Mouse (Mus musculus) T-cell, adult 2 months (primary cell): ENCODE results near the gene Olfr5.
"Not testable (repeated sequence)": the region's sequence is repeated elsewhere in the genome, so short reads cannot be mapped to it uniquely, and the experiment has no call there.

Source experiments
- DNase-seq: peaks from one replicate; pipeline ENCODE4 v3.0.0; 2022; ENCODE audit warnings: low spot score

Gene Olfr5

GRCm38 (mm10) chr7:6486841-6487240 is at the start of gene Olfr5:
Olfr5 (minus strand) TSS chr7:6486941.
- no peak for DNase-seq

- no peak for DNase-seq
These were observed 39.4 kb upstream of the Olfr5 start for GRCm38 (mm10) chr7:6526141-6526540.

- no peak for DNase-seq
These were observed 38.3 kb upstream of the Olfr5 start for GRCm38 (mm10) chr7:6525001-6525400.

- no peak for DNase-seq
These were observed 36.1 kb upstream of the Olfr5 start, which contains the start of gene Olfr1349 for GRCm38 (mm10) chr7:6522850-6523249. Olfr1349 (minus strand) TSS chr7:6522950.

- no peak for DNase-seq
These were observed 34.9 kb upstream of the Olfr5 start for GRCm38 (mm10) chr7:6521666-6522065.

GRCm38 (mm10) chr7:6508648-6509047 is 21.9 kb upstream of the Olfr5 start, which contains the start of gene Olfr1348:
Olfr1348 (minus strand) TSS chr7:6508748.
- DNase-seq, result no peak

- DNase-seq, result no peak
These were observed 12.9 kb upstream of the Olfr5 start, which contains the start of gene Olfr1347 for GRCm38 (mm10) chr7:6499655-6500054. Olfr1347 (minus strand) TSS chr7:6499755.

GRCm38 (mm10) chr7:6477633-6478032 is 9.1 kb downstream of the Olfr5 start:
- DNase-seq, result not testable (repeated sequence)

- DNase-seq, result no peak
These were observed 19.8 kb downstream of the Olfr5 start, which contains the start of gene Olfr1346 for GRCm38 (mm10) chr7:6466951-6467350. Olfr1346 (plus strand) TSS chr7:6467101.

GRCm38 (mm10) chr7:6456399-6456798 is 30.3 kb downstream of the Olfr5 start:
- DNase-seq, result no peak

GRCm38 (mm10) chr7:6455868-6456267 is 30.9 kb downstream of the Olfr5 start, which contains the start of gene Olfr1336:
Olfr1336 (plus strand) TSS chr7:6456168.
- DNase-seq, result no peak

GRCm38 (mm10) chr7:6447771-6448170 is 39.0 kb downstream of the Olfr5 start:
- no peak for DNase-seq

- no peak for DNase-seq
These were observed 45.6 kb downstream of the Olfr5 start for GRCm38 (mm10) chr7:6441173-6441572.

GRCm38 (mm10) chr7:6438388-6438787 is 48.4 kb downstream of the Olfr5 start, which contains the start of gene Olfr1344:
Olfr1344 (plus strand) TSS chr7:6438688.
- DNase-seq, result no peak

- DNase-seq, result peak; percentile 25
These were observed 56.4 kb downstream of the Olfr5 start for GRCm38 (mm10) chr7:6430342-6430741.

GRCm38 (mm10) chr7:6429381-6429780 is 57.4 kb downstream of the Olfr5 start:
- DNase-seq, result no peak
